Mouse (Mus musculus) 3T3-L1 (cell line): ENCODE results near the gene Dync1i1.
A peak's percentile ranks its signal among the peaks of the same experiment; 100 is the strongest.

Experiments used
- DNase-seq: peaks from one replicate; pipeline ENCODE4 v3.0.0-alpha.2; 2015; ENCODE audit warnings: low read depth, low spot score

Gene Dync1i1

GRCm38 (mm10) chr6:5967545-5967944, 242.1 kb downstream of the Dync1i1 start:
- no peak for DNase-seq

DNA sequence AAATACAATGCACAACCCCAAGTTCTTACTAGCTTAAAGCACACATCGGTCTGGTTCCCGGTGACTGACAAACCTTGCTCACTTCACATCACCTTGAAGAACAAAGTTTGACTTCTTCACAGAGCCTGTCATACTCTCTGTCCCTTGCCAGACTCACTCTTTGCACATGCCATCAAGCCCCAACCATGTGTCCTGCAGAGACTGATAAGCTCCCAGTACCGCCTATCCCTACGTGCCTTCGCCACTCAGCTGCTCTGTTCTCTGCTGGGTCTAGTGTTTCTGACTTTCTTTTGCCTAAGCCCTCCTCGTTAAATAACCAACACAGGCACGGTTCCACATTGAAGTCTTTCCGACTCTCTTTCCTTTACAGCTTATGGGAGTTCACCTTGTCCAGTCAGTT, 244.2 kb downstream of the Dync1i1 start:
- no peak for DNase-seq

GRCm38 (mm10) chr6:5976241-5976640, 250.8 kb downstream of the Dync1i1 start:
- DNase-seq, result no peak

DNA sequence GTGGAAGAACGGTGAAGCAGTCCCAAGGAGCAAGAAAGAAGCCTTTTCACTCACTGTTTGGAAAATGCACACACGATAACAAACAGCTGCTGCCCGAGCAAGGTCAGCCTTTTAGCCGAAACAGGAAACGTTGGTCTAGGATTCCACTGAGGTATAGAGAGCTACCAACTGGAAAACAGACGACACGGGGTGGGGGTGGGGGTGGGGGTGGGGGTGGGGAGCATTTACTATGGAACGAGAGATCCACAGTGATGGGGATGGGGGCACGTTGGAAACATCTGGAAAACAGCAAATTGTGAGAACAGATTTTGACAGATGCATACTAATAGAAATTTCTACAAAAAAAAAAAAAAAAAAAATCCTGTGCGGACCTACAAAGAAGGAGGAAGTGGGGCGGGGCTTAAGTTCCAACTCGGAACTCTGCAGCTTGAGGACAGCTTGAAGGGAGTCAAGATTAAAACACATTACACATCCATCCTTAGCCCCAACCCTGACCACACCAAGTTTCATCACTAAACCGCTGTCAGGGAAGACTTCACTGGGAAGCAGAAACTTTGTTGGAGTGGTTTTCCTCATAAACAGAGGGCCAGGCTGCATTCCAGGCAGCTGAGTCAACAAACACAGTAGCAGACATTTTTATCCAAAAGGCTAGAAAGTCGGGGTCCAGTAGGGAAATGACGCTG, 251.9 kb downstream of the Dync1i1 start:
- peak; percentile 98 for DNase-seq

DNA sequence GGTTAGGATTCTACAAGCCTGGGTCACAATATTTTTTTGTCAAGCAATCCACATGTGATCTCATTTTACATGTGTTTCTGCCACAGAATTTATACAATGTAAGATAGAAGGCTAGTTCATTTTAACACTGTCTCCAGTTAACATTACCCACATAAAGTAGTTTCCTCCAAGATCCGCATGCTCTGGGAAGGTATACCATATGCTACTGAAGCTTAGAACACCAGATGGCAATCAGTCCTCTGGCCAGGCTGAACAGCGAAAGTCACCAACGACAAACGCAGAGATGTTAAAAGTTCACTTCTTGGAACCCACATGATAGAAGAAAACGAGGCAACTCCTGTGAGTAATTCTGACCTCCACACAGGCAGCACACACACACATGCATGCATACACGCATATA, 265.8 kb downstream of the Dync1i1 start:
- DNase-seq, result no peak

DNA sequence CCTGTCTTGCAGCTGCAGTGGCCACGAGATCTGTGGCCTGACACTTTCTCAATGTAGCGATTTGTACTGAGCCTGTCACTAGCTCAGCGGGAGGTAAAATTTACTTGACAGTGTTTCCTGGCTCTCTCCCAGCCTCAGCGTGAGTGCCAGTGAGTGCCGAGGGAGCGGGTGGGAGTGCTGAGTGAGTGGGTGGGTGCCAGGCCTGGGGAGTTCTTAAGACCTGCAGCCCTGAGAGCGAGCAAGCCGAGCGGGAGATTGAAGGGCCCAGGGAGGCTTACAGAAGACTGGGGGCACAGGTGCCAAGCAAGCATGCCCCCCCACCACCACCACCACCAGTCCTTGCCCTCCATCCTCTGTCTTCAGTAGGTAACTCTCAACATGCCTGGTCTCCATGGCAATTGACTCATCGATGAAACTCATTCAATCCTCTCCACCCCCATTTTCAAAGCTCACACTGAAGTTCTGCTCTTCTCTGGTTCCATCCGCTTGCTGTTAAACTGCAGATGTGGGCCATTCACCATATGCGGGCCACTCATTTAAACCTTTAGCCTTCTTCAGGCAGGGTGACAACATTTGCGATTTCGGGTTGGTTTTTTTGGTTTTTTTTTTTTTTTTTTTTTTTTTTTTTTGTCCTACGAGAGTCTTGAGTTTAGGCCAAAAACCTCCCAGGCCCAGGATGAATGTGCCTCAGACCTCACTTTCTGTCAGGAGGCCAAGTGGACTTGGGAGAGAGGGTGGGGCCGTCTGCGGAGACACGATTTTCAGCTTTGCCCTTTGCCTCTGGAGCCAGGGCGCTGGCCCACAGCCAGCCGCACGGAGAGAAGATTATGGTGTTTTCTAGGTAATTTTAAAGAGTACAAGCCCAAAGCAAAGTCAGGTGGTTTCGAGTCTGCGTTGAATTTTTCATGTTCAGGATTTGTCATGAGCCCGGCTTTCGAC, 266.6 kb downstream of the Dync1i1 start:
- DNase-seq, result peak; percentile 92

- peak; percentile 45 for DNase-seq
Observed at GRCm38 (mm10) chr6:5993056-5993455, 267.6 kb downstream of the Dync1i1 start.

GRCm38 (mm10) chr6:5997535-5997934, 272.1 kb downstream of the Dync1i1 start:
- peak; percentile 53 for DNase-seq

DNA sequence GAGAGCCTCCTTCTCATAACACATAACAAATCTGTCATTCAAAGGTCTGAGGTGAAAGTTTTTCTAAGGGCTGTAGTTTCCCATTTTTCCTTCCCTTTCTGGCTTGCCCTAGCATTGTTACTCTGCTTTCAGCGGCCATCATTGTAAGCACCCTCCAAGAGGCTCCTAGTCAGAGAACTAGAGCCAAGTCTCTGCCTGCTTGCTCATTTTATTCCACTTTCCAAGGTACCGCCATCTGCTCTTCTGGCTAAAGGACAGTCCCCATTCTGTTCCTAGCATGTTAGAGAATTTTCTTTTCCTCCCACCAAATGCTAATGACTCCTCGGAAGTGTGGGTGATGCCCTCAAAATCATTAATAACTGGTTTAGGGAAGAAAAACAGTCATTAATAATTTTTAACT, 276.6 kb downstream of the Dync1i1 start:
- DNase-seq, result no peak

GRCm38 (mm10) chr6:6004756-6005485, 279.5 kb downstream of the Dync1i1 start:
- DNase-seq, result no peak

- peak; percentile 56 for DNase-seq
Observed at GRCm38 (mm10) chr6:6005762-6006431, 280.5 kb downstream of the Dync1i1 start.

DNA sequence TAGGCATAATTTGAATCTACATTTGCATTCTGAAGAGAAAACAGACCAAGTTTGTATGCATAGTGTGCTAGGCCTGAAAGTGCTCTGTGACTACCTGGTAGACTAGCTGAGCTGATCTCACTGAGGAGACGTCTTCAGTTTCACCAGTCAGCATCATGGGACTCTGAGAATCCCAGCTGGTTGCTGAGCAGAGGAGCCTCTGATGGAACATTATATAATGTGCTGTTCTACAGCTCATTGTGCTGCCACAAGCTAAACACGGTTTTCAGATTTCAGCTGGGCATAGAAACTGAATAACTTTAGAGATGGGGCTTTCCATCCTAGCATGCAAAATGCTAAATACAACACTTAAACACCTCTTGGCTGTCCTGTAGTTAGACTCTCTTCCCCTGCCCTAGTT, 285.9 kb downstream of the Dync1i1 start:
- no peak for DNase-seq

GRCm38 (mm10) chr6:6015616-6016015, 290.2 kb downstream of the Dync1i1 start:
- no peak for DNase-seq

DNA sequence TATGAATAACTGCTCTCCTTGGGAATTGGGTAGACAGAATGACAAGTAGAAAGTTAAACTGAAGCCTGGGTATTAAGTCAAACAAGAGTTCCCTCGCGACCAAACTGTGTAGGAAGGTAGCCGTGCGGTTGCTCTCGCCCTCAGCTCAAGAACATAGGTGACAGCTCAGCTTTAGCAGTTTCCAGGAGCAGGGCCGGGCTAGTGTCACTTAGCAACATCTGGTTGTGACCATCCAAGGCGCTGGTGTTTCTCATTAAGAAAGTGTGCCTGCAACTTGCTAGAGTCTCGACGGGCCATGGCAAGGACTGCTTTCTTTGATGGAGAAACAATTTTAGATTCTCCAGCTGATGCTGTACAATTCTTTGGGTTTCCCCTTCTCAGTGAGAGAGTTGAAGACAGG, 291.5 kb downstream of the Dync1i1 start:
- no peak for DNase-seq

DNA sequence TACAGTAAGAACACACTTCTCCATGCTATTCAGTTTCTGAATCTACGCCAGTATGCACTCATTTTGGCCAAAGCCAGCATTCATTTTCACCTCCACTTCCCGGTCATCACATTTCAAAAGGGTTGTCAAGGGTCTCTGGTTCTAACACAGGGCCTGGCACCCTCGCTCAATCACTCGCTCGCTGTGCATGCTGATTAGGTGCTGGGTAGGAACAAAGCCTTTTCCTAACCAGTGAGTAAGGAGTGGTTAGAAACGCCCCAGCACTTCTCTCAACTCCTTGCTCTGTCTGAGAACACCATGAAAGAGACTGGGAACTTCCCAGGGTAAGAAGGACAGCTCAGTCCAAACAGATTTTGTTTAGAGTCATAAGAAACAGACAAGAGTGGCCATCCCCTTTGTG, 298.5 kb downstream of the Dync1i1 start:
- no peak for DNase-seq

DNA sequence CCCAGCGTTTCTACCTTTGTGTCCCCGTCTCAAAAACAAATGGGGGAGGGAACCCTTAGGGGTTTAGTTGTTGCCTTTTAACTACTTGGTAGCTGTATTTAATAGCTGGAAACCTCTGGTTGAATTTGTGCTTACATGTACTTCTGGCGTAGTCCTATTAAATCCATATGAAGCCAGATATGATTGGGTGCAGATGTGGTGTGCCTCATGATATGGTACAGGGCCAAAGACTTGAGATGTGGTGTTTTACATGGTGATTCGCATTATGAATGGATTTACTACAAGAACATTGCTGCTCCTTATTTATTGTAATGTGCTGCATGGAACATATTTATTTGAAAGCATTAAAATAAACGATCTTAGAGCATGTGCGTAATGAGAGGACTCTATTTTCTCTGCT, 302.2 kb downstream of the Dync1i1 start:
- DNase-seq, result no peak

- DNase-seq, result no peak
Observed at GRCm38 (mm10) chr6:6038773-6039550, 313.5 kb downstream of the Dync1i1 start.

DNA sequence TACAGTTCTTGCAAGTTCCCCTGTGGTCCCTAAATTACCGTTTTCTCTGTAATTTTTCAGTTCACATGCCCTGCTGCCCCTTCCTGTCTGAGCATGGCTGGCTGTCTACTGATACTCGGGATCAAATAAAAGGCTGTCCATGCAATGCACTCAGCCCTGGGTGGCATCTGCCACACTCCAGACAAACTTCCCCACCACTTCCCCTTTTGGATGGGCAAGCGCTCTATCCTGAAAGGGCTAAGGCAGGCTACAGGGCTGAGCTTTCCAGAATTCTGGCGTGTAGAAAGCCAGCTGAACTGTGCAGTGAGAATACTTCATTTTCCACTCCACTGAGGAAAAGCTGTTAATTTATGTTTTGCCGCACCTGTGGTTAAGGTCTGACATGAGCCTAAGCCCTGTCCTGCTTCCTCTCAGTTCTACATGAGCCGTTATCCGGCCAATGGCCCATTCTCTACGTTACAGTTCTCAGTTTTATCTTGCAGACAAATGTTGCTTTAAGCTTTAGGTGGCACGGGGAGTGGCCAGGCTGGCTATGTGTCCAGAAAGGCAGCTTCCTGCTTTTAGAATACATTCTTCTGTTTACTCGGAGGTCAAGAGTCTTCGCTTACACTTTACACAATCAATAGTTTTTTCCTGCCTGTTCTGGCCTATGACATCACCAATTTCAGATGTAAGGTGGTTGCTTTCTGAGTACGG, 321.4 kb downstream of the Dync1i1 start:
- DNase-seq, result no peak

DNA sequence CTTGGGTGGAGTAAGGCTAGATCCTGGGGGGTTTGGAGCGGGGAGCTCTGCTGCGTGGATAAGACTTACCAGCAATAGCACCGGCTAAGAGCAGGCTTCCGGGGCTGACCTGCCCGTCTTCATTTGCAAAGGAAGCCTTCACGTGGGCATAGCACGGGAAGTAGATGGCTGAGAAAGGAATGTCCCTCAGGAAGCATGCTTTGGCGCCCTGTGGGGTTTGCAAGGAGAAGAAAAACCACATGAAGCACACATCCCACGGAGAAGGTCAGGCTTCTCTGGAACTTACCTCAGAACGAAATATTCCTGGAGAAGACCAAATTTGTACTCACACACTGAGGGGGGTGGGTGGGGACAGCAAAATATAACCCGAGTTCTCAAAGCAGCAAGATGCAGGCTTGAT, 327.3 kb downstream of the Dync1i1 start:
- DNase-seq, result no peak

- no peak for DNase-seq
Observed at GRCm38 (mm10) chr6:6053946-6054345, 328.5 kb downstream of the Dync1i1 start.
